Mouse (Mus musculus) embryo, embryonic 9.5 days (tissue): ENCODE measurements around the gene Slc9a1.

Source experiments
- DNase-seq: peaks from one replicate; pipeline ENCODE4 v3.0.0-alpha.2; 2017; ENCODE audit errors: extremely low spot score

Slc9a1 gene

GRCm38 (mm10) chr4:133439460-133440376 is 70.2 kb downstream of the Slc9a1 start:
- DNase-seq, result peak; percentile 79

- peak; percentile 59 for DNase-seq
Measured at GRCm38 (mm10) chr4:133440377-133440795, 70.9 kb downstream of the Slc9a1 start.

GRCm38 (mm10) chr4:133442194-133442593 is 72.7 kb downstream of the Slc9a1 start:
- no peak for DNase-seq

- DNase-seq, result no peak
Measured at GRCm38 (mm10) chr4:133443085-133443484, 73.6 kb downstream of the Slc9a1 start.

- DNase-seq, result no peak
Measured at GRCm38 (mm10) chr4:133445727-133446126, 76.2 kb downstream of the Slc9a1 start.

GRCm38 (mm10) chr4:133447366-133447765 is 77.9 kb downstream of the Slc9a1 start:
- DNase-seq, result no peak

- DNase-seq, result no peak
Measured at GRCm38 (mm10) chr4:133447967-133448366, 78.5 kb downstream of the Slc9a1 start.

GRCm38 (mm10) chr4:133448708-133449388 is 79.3 kb downstream of the Slc9a1 start:
- no peak for DNase-seq

GRCm38 (mm10) chr4:133449726-133450125 is 80.2 kb downstream of the Slc9a1 start:
- peak; percentile 71 for DNase-seq

- DNase-seq, result peak; percentile 83
Measured at GRCm38 (mm10) chr4:133451536-133451935, 82.0 kb downstream of the Slc9a1 start.

GRCm38 (mm10) chr4:133452433-133452832 is 82.9 kb downstream of the Slc9a1 start:
- no peak for DNase-seq

- no peak for DNase-seq
Measured at GRCm38 (mm10) chr4:133458044-133458443, 88.5 kb downstream of the Slc9a1 start.

GRCm38 (mm10) chr4:133460006-133460405 is 90.5 kb downstream of the Slc9a1 start:
- DNase-seq, result no peak

- DNase-seq, result no peak
Measured at GRCm38 (mm10) chr4:133460796-133461325, 91.4 kb downstream of the Slc9a1 start.

- no peak for DNase-seq
Measured at GRCm38 (mm10) chr4:133461362-133461761, 91.9 kb downstream of the Slc9a1 start.

GRCm38 (mm10) chr4:133463184-133463583 is 93.7 kb downstream of the Slc9a1 start:
- no peak for DNase-seq

- DNase-seq, result peak; percentile 68
Measured at GRCm38 (mm10) chr4:133468080-133468479, 98.6 kb downstream of the Slc9a1 start.

- peak; percentile 22 for DNase-seq
Measured at GRCm38 (mm10) chr4:133469122-133469521, 99.6 kb downstream of the Slc9a1 start.

- no peak for DNase-seq
Measured at GRCm38 (mm10) chr4:133471135-133471821, 101.8 kb downstream of the Slc9a1 start.
